Mouse (Mus musculus) kidney, embryonic 14.5 days (tissue): ENCODE data around the gene Snrk. TPM values are rescaled to one million over a fixed set of nuclear protein-coding genes. Genes with fewer than 3 reads are reported as not detected.
A peak's percentile ranks its signal among the peaks of the same experiment; 100 is the strongest.

ENCODE experiments used
- ATAC-seq: fragments of 200-750 bp; cut with Nextera tagmentation; 2 replicates; pipeline ENCODE4 v1.8.0; 2017; ENCODE audit warnings: moderate number of reproducible peaks, mild to moderate bottlenecking, moderate TSS enrichment, moderate library complexity; ENCODE audit not compliant: low FRiP score, low TSS enrichment
- H3K27ac ChIP-seq: fragments of 300-500 bp; sonication (generic); 2 replicates; pipeline ENCODE4 v1.5.1; 2014; ENCODE audit warnings: low read depth, mild to moderate bottlenecking, low read length, moderate library complexity, mixed read lengths
- H3K27me3 ChIP-seq: fragments of 300-500 bp; sonication (generic); 2 replicates; pipeline ENCODE4 v1.6.1; 2014; ENCODE audit warnings: mild to moderate bottlenecking, low read length; ENCODE audit not compliant: control insufficient read depth, insufficient read depth
- H3K36me3 ChIP-seq: fragments of 300-500 bp; sonication (generic); 2 replicates; pipeline ENCODE4 v1.6.1; 2014; ENCODE audit warnings: low read length, mixed read lengths; ENCODE audit not compliant: control insufficient read depth, insufficient read depth
- H3K4me1 ChIP-seq: fragments of 300-500 bp; sonication (generic); 2 replicates; pipeline ENCODE4 v1.6.1; 2014; ENCODE audit warnings: low read length, mixed read lengths; ENCODE audit not compliant: control insufficient read depth, insufficient read depth
- H3K4me2 ChIP-seq: fragments of 300-500 bp; sonication (generic); replicated peaks from 2 replicates; pipeline ENCODE4 v1.6.1; 2014; ENCODE audit warnings: low read depth, mild to moderate bottlenecking, low read length
- H3K4me3 ChIP-seq: fragments of 300-500 bp; sonication (generic); 2 replicates; pipeline ENCODE4 v1.5.1; 2014; ENCODE audit warnings: mild to moderate bottlenecking, low read length
- H3K9ac ChIP-seq: fragments of 300-500 bp; sonication (generic); 2 replicates; pipeline ENCODE4 v1.6.1; 2014; ENCODE audit warnings: low read depth, mild to moderate bottlenecking, low read length, moderate library complexity
- H3K9me3 ChIP-seq: fragments of 300-500 bp; sonication (generic); 2 replicates; pipeline ENCODE4 v1.6.1; 2016; ENCODE audit warnings: low read length; ENCODE audit not compliant: control insufficient read depth
- WGBS: fragments of 180-500 bp; shearing (Covaris S2); extraction: QIAGEN DNeasy Blood & Tissue Kit; methylation state at CpG from one replicate; pipeline ENCODE4 v1.1.7; 2014; 5-methylcytosine and 5-hydroxymethylcytosine counted together
- polyA plus RNA-seq: library from polyadenylated mRNA; unstranded; fragments of >200 nt; fragmentation: Nextera tagmentation; extraction: Ambion mirVana; gene quantifications from 2 replicates; pipeline ENCODE4 v1.2.1, GENCODE M21; 2014

The Snrk gene
- polyA plus RNA-seq, 1 experiment from 2014 or later = 41.1 TPM

GRCm38 (mm10) chr9:122215118-122215517, 98.1 kb downstream of the Snrk start:
- Histone ChIP-seq H3K36me3 (no peaks in the 10 kb centered on the region), H3K27ac (no peak overlapping the region), H3K4me1 (no peaks in the 10 kb centered on the region), H3K27me3 (no peaks in the 10 kb centered on the region), H3K9me3 (no peaks in the 10 kb centered on the region), H3K9ac (no peak overlapping the region), H3K4me3 (no peak overlapping the region), H3K4me2 (no peak overlapping the region)
- no peak for ATAC-seq

- H3K9me3 ChIP-seq = no peaks in the 10 kb centered on the region
- 46% methylated on average over 7 of the region's 7 CpGs for WGBS
- no peak overlapping the region for H3K9ac ChIP-seq
- no peak overlapping the region for H3K4me3 ChIP-seq
- peak; percentile 64; the same call in 1 of the 2 replicates for ATAC-seq
- no peak overlapping the region for H3K27ac ChIP-seq
- no peaks in the 10 kb centered on the region for H3K27me3 ChIP-seq
- no peaks in the 10 kb centered on the region for H3K36me3 ChIP-seq
- H3K4me2 ChIP-seq = no peak overlapping the region
- H3K4me1 ChIP-seq = no peaks in the 10 kb centered on the region
These were observed 100.0 kb downstream of the Snrk start for GRCm38 (mm10) chr9:122216945-122217529.

Other genes with a start within 250 kb of the Snrk start
- 0.42 and 0.96 TPM in 2 replicates for gene Ackr2, start 218.9 kb upstream of the Snrk start, polyA plus RNA-seq
- not detected in 2 replicates for gene Cyp8b1, start 201.0 kb upstream of the Snrk start, polyA plus RNA-seq
- 0.73 and 1.0 TPM in 2 replicates for gene Fam198a, start 166.3 kb upstream of the Snrk start, polyA plus RNA-seq
- gene Pomgnt2, start 120.2 kb upstream of the Snrk start, polyA plus RNA-seq = 8.6 and 11.6 TPM in 2 replicates
- 22.5 and 37.0 TPM in 2 replicates for gene Ano10, start 177.2 kb downstream of the Snrk start, polyA plus RNA-seq
- gene Abhd5, start 234.3 kb downstream of the Snrk start, polyA plus RNA-seq = 19.3 and 25.0 TPM in 2 replicates